Mouse (Mus musculus) urinary bladder, adult 2 months (tissue): ENCODE results near the gene Mettl27. TPM values are rescaled to one million over a fixed set of nuclear protein-coding genes. Genes with fewer than 3 reads are reported as not detected.
"Not testable (repeated sequence)": the region's sequence is repeated elsewhere in the genome, so short reads cannot be mapped to it uniquely, and the experiment has no call there.

Experiments
- DNase-seq: peaks from one replicate; pipeline ENCODE4 v3.0.0; 2022; ENCODE audit warnings: low spot score
- polyA plus RNA-seq: library from polyadenylated mRNA; depleted of rRNA; stranded (reverse); fragments of >200 nt; gene quantifications from 2 replicates; pipeline ENCODE4 v1.2.3, GENCODE M21; 2012

Mettl27 gene
- polyA plus RNA-seq, 1 experiment = 103 TPM

DNA sequence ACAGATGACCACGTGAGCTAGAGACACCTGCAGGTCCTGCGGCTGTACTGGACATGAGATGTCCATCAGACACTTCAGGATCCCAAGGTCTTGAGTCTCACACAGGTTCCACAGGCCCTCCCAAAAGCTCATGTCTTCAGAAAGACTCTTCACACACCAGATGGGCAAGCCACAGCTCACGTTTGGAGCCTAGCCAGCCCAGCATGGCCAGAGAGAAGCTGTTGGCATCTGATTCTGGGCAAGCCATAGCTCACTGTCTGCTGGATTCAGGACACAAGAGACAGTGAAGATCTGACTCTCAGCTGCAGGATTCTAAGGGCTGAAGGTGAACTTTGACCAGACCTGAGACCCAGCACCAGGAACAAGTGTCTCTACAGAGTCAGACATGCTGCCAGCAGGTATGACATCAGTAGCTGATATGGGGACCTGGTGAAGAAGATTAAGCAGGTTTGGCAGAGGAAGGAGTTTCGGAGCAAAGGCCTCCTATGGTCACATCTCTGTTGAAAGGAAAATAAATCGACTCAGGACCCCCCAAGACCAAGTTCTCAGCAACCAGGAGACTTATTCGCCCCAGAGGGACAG is 12.0 kb upstream of the Mettl27 start:
- DNase-seq = no peak

DNA sequence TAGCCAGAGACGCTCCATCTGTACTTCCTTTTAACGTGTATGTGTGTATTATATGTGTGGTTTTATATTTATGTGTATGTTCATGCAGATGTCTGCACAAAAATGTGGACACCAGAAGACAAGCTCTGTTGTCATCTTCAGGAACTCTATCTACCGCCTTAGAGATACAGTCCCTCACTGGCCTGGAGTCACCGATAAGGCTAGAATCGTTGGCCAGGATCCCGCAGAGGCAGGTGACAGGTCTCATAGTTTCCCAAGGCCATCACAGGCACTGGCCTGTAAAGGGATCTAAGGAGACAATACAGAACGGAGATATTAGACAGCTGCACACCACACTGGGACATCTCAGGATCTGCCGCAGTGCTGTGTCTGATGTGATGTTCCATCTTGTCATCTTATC is 11.1 kb upstream of the Mettl27 start:
- no peak for DNase-seq

DNA sequence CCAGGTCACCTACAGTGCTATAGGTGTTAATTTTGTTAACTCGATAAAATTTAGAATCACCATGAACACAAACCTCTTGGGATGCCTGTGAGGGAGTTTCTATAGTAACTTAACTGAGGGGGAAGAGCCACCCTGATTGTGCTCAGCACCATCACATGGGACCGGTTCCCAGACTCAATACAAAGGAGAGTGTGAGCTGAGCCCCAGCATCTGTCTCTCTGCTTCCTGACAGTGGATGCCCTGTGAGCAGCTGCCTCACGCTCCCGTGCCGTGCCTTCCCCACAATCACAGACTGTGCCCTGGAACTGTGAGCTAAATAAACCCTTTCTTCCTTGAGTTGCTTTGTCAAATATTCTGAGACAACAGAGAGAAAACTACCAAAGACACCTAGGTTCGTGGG is 9.0 kb upstream of the Mettl27 start:
- DNase-seq = no peak

DNA sequence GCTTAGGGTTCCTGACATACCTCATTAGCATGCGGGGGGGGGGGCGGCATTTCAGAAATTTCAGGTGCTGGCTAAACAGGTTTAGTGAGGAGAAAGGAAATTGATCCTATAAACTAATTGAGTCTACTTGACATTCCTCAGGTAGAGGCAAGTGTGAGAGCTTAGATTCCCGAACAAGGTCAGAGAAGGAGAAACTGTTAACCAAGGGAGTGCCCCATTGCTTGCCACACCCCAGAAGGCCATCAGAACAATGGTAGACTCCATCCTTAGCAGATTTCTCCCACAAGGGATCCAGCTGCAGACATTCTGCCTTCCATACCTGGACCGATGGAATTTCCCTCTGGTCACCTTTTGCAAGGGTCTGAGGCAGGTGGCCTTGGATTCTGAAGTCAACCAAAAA is 5.4 kb upstream of the Mettl27 start:
- DNase-seq = no peak

DNA sequence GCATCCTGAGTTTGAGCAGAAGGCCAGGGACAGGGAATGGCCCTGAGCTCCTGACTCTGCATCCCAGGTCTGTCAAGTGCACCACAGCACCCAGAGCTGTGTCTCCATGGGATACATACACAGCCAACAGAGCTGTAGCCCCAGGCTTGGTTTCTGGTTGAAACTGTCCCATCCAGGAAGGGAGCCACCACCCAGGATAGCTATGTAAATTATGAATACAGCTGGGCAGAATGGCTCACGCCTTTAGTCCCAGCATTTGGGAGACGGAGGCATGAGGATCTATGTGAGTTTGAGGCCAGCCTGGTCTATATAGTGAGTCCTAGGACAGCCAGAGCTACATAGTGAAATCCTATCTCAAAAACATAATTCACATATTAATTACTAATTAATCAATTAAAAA is 2.2 kb upstream of the Mettl27 start:
- no peak for DNase-seq

DNA sequence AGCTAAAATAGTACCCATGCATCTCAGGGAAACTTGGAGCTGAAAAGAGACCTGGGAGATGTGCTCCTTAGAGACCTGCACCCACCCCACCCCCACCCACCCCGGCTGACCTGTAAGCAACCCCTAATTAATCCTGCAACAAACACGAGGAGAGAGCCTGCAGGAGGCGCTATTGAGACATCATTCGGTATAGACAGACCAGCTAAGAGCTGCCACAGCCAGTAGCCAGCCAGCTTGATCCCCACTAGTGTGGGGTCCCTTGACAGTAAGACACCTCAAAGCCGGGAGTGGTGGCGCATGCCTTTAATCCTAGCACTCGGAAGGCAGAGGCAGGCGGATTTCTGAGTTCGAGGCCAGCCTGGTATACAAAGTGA is 722 bp downstream of the Mettl27 start:
- DNase-seq = peak; percentile 44

DNA sequence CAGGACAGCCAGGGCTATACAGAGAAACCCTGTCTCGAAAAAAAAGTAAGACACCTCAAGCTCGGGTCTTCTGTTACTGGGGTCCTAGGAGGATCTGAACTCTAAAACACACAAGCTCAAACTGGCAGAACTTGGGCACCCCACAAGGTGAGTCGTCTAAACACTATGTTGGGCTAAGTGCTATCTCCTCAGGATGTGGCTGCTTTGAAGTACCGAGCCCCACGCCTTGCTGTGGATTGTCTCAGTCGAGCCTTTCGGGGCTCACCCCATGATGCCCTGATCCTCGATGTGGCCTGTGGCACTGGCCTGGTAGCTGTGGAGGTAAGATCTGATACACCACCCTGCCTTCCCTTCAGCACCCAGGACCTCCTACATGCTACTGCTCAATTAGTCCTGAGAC is 1.1 kb downstream of the Mettl27 start:
- no peak for DNase-seq

DNA sequence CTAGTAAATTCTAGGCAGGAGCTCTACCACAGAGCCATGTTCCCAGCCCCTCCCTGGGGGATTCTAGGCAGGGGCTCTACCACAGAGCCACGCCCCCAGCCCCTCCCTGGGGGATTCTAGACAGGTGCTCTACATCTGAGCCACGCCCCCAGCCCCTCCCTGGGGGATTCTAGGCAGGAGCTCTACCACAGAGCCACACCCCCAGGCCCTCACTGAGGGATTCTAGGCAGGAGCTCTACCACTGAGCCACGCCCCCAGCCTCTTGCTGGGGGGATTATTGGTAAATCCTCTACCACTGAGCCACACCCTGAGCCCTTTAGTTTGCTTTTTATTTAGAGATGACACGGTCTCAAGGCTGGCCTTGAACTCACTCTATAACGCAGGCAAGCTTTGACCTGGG is 1.5 kb downstream of the Mettl27 start:
- DNase-seq = not testable (repeated sequence)

DNA sequence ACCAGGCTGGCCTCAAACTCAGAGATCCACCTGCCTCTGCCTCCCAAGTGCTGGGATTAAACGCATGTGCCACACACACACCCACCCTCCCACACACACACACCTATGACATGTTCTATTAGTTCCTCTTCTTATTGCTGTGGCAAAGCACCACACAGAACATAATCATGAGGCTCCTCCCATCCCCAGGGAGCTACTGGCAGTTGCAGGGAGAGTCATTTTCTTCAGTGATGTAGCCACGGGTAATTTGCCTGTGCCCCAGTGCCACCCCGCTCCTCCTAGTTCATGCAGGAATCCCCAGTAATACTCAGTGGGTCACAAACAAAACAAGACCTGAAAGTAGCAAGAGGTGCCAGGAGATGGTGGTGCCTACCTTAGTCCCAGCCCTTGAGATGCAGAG is 2.5 kb downstream of the Mettl27 start:
- DNase-seq = no peak

DNA sequence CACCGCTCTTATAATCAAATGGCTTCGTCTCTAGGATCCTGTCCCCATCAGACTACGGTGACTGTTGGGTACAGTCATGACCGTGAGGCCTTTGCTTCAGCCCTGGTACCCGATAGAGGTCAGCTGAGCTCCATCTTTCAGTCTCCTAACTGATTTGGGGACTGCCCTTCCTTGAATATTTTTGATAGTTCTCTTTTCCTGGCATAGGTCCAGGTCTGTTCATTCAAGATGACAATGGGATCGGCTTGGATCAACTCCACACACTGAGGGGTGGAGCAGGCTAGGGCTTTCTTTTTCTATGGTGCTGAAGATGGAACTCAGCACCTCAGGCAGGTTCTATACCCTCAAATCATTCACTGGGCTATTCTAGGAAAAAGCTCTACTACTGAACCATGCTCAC is 3.9 kb downstream of the Mettl27 start:
- no peak for DNase-seq

DNA sequence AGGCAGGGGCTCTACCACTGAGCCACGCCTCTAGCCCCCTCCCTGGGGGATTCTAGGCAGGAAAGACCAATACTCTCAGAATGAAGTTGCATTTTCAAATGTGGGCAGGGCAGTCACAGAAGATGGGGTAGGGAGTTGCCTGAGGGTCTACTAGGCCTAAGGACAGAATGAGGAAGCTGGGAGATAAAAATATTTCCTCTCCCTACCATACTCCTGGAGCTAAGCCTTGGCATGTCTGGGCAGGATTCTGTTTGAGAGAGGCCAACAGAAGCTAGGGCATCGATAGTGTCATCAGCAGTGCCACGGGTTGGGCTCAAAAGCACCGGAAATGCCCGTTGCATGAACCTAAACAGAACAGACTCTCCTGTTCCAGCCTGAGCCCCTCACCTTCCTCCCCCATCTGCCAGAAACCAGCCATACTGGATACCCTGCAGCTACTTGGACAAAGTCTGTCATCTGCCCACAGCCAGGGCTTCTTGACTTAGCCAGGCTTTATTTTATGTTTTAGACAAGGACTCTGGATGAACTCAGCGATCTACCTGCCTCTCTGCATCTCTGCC is 4.5 kb downstream of the Mettl27 start:
- no peak for DNase-seq

DNA sequence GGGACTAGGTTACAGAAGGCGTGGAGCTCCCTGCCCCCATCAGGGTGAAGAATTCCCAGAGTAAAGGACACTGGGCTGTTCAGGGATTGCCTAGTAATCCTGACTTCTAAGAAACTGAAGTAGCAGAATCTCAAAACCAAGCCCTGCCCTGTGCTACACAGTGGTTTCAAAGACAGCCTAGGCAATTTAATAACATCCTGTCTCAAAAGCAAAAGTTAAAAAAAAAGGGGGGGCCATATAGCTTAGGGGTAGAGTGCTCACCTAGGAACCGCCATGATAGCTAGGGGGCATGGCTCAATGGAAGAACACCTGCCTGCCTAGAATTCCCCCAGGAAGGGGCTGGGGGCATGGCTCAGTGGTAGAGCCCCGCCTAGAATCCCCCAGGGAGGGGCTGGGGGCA is 6.9 kb downstream of the Mettl27 start:
- no peak for DNase-seq

DNA sequence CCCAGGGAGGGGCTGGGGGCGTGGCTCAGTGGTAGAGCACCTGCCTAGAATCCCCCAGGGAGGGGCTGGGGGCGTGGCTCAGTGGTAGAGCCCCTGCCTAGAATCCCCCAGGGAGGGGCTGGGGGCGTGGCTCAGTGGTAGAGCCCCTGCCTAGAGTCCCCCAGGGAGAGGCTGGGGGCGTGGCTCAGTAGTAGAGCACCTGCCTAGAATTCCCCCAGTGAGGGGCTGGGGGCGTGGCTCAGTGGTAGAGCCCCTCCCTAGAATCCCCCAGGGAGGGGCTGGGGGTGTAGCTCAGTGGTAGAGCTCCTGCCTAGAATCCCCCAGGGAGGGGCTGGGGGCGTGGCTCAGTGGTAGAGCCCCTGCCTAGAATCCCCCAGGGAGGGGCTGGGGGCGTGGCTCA is 7.4 kb downstream of the Mettl27 start:
- DNase-seq = not testable (repeated sequence)

DNA sequence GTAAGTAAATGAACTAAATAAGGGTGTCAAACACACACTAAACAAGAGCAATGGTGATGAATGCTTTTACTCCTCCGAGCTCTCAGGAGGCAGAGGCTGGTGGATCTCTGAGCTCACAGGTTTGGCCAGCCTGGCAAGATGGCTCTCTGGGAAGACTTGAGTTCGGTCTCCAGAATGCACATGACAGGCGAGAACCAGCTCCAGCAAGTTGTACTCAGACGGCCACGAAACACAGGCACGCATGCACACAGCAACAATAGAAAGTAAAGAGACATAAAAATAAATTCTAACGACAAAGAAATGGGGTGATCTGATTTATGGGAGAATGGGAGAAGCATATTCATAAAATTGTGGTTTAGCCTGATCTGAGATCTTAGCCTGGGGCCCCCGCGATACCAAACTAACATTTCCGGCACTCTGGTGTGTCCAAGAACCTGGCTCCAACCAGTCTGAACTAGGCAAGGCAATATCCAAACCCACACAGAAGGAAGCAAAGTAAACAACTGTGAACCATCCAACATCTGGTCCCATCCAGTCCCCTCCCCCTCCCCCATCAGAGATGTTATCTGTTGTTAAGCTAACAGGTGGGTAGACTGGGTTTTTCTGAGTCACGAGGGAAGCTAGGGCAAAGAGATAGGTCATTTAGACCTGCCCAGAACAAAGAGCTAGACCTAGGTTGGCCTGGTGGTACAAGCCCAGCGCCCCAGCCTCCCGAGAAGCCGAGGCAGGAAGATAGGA is 9.5 kb downstream of the Mettl27 start:
- no peak for DNase-seq

DNA sequence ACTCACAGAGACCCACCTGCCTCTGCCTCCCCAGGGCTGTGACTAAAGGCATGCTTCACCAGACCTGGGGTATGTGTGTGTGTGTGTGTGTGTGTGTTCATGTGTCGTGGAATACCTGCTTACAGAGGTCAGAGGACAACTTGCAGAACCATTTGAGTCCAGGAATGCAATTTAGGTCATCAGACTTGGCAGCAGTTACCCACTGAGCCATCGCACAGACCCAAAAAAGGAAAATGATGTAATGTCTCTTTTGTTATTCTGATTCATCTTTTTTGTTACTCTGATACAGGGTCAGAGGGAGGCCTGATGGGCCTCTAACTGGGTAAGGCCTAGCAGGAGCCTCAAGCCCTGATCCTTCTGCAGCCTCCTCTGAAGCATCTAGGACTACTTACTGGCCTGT is 10.6 kb downstream of the Mettl27 start:
- DNase-seq = no peak

DNA sequence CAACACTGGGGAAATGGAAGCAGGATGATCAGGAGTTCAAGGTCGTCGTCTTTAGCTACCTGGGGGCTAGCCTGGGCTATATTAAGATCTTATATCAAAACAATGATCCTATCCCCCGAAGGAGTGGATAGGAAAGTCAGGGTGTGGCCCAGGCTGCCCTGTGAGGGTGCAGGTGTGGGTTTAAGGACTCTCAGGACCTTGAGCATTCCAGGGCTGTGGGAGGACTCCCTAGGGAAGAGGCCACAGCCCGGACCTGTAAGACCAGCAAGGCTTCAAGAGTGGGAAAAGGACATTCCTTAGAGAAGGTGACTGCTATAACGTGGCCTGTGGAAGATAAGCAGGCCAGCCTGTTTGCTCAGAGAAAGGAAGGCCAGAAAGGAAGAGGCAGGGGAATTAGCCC is 12.0 kb downstream of the Mettl27 start:
- DNase-seq = no peak

DNA sequence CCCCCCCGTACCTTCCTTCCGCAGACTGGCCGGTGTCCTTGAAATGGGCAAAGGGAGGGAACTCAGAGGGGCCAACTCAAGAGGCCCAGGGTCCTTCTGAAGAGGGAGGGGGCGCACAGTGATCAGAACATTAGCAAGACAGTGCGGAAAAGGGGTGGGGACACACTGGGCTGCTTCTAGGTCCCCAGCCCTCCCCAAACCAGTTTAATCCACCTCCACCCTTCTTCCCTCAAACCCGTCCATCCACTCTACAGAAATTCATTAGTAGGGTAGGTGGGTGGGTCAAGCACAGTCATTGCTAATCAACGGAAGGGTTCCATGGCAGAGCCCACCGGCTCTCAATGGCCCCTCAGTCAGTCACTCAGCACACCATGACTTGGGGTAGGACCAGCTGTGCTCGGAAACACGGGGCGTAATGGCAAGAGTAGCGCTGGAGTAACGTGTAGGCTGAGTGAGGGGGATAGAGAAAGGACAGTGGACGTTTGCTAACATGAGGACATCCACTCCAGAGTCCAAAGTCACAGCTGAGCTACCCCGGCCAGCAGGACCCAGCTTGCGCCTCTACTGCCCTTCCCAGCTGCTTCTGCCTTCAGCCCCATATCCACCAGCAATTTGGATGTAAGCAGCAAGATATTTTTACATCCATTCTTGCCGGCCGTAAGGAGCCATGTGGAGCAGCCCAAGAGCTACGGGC is 13.2 kb downstream of the Mettl27 start:
- DNase-seq = no peak

DNA sequence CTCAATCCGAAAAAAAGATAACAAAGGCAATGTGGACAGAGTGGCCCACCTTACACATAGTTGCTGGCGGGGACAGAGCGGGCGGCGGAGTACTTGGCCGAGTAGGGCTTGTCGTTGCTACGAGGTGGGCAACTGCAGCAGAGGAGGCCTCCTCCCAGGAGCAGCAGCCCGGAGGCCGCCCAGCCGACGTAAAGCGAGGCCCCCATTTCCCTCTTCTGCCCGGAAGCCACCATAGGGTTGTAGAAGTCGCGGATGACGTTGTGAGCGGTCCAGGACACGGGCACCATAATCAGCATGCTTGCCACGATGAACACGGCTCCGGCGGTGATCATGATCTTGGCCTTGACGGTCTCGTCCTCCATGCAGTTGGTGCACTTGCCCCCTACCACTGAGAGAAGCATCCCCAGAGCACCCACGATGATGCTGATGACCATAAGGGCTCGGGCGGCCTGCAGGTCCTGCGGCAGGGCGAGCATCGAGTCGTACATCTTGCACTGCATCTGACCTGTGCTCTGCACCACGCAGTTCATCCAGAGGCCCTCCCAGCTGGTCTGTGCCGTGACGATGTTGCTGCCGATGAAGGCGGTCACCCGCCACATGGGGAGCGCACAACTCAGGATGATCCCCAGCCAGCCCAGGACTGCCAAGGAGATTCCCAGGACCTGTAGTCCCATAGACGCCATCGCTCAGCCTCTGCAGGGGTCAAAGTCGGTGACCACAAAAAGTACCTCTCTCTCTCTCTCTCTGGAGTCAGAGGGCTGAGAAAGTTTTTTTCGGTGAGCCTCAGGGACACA is 14.1 kb downstream of the Mettl27 start:
- DNase-seq = peak; percentile 36

DNA sequence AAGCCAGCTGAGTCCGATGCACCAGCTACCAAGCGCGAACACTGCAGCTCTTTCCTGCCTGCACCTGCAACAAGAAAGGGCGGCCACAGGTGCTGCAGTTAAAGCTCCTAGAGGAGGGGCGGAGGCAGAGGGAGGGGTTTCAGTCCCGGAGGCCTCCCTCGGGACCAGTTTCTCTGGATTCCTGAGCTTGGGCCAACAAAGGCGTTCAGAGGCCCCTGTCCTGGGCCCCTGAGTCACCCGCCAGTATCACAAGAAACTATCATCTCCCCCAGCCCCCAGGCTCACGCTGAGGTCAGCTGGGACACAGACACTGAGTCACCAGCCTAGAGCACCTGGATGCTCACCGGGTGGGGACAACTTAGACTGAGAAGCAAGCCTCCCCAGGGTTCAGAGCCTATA is 14.7 kb downstream of the Mettl27 start, which contains the start of gene Cldn4:
Gene Cldn4 (minus strand): TSS at position 78 of the 399 bp plus-strand sequence.
- peak; percentile 86 for DNase-seq

DNA sequence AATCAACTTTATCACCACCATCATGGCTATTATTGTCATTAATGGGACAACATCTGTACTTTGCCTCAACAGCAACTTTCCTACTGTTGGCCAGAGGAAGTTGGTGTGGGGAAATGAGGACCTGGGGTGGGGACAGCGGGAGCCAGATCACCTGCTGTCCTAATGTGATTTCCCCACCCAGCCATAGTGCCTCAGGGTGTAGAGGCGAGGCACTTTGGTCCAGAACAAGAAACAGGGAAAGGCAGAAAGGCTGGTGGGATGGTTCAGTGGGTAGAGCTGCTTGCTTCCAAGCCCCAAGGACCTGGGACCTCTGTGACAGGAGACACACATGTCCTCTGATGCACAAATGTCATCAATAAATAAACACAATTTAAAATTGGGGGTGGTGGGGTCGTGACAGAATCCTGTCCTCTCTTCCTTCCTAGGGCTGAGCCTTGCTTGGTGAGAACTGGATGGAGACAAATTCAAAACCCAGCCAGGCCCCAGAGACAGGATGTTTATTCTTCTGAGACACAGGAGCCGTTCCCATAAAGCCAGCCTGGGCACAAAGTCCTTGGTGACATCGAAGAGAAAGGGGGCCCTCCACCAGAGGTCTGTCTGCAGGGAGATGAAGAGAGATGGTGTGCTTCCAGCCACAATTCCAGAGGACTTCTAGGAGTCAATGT is 15.4 kb downstream of the Mettl27 start:
- DNase-seq = no peak

DNA sequence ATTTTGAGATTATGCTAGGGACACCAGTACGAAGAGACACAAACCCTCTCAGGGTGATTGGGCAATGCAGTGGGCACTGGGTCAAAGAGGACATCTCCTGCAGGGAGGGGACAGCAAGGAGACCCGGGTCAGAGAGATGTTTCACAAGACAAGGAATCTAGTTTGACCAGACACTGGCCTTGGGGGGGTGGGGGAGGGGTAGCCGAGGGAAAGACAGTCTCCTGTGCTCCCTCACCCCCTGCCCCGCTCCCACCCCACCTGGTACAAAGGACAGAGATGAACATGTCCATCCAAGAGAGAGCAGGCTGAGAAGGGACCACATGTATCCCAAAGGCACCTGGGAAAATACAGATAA is 15.9 kb downstream of the Mettl27 start:
- no peak for DNase-seq
